Mouse (Mus musculus) neural tube, embryonic 10.5 days (tissue): ENCODE data around the gene Nucb1.
"Not testable (repeated sequence)": the region's sequence is repeated elsewhere in the genome, so short reads cannot be mapped to it uniquely, and the experiment has no call there.

ENCODE experiments used
- DNase-seq: peaks from one replicate; pipeline ENCODE4 v3.0.0-alpha.2; 2017; ENCODE audit warnings: low spot score; ENCODE audit errors: extremely low spot score

Nucb1 gene

DNA sequence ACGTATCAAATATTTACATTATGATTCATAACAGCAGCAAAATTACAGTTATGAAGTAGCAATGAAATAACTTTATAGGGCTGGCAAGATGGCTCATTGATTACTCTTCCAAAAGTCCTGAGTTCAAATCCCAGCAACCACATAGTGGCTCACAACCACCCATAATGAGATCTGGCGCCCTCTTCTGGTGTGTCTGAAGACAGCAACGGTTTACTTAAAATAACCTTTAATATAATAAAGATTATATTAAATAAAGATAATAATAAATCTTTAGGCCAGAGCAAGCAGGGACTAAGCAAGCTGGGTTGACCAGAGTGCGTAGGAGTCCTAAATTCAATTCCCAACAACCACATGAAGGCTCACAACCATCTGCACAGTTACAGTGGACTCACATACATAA lies 47.3 kb downstream of the Nucb1 start:
- DNase-seq, result not testable (repeated sequence)

DNA sequence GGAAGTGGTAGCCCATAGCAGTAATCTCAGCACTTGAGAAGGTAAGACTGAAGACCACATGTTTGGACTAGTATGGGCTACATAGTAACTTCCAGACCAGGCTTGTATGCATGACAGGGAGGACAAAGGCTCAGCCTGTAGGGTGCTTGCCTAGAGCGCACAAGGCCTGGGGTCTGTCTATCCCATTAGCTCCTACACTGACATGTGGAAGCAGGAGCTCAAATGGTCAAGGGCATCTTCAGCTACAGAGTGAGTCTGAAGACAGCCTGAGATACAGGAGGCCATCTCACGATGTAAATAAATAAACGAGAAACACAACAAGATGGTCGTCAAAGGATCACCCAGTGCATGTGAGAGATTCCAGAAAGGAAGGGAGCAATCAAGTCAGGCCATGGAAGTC lies 47.9 kb downstream of the Nucb1 start:
- no peak for DNase-seq

DNA sequence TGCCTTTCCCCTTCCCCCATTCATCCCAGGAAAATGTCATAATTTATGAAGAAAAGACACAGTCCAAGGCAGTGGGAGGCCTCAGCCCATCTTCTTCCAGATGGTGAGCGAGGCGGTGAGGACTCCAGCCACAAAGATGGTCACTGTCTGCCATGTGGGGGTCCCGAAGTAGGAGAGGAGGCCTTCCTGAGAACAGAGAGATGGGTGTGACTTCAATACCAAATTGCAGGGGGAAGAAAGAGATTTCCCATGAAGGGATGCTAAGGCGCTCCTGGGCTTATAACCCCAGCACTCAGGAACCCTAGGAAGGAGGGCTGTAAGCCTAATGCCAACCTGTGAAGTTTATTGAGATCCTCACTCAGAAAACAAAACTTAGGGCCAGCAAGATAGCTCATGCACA lies 48.4 kb downstream of the Nucb1 start:
- DNase-seq, result no peak

DNA sequence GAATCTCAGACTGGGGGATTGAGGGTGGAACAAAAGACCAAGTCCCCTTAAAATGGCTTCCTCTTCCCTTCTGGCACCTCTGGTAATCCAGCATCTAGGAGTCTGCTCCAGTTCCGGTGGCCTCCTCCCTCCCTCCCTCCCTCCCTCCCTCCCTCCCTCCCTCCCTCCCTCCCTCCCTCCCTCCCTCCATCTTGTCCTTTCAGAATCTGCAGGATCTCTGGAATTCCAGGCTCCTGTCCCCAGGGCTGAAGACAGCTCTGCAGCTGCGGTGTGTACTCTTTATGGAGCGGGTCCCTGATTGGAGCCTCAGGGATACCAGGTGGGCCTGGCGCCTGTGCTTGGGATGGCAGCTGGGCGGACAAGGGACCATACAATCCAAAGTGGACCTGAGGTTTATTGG lies 48.9 kb downstream of the Nucb1 start:
- DNase-seq, result no peak

DNA sequence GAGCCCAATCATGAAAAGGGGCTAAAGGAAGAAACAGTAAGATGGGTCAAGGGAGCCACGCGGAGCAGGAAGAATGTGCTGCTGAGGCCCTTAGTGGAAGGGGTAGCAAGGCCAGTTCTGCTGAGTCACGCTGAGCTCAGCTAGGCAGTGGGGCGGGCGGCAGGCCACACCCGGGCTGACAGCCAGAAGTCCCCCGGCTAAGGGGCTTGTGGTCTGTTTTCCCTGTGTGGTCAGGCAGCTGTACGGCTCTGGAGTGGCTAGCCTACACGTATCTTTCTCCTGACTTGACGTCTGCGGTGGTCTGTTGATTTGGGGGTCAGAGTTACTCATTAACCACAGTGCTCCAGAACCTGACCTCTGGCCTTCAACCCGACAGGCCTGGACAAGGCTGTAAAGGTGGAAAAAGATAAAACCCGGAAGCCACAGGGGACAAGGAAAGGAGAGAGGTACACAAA lies 49.3 kb downstream of the Nucb1 start:
- DNase-seq, result no peak

DNA sequence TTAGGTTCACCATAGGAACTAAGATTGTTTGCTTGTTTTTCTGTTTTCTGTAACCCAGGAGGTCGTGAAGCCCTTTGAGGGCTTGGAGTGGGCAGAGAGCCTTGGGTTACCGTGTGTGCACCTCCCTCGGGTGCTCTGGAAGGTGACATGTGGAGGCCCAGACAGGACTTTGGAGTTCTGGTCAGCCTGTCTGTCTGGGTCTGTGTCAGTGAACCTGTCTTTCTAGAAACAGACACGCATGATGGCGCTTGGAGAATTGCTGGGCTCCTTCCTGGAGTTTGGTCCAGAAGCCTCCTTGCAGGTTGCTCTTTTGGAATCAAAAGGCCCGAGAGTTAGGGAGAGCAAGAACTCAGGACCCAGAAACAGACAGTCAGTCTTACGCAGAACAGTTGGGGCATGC lies 49.8 kb downstream of the Nucb1 start:
- DNase-seq, result no peak

DNA sequence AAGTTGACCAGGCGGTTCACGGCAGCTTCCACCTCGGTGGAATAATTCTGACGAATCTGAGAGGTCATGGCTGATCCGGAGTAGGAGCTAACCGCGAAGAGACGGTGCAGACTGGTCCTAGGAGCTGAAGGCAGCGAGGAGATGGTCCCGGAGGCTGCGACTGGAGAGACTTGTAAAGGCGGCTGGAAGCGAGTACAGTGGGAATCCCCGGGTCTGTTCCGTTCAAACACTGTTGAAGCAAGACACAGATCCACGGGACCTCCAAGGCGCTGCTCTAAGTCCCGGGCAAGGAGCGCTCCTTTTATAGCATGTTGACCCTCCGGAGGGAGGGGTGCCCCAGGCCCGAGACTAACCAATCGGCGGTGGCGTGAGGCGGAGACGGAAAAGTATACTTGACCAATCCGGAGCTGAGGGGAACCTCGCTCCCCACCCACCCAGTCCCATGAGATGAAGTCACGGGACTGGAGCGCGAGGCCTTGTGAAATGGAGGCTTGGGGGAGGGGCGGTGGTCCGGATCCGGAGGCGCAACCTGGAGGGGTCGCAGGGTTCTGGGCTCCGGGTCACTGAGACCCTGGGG lies 50.6 kb downstream of the Nucb1 start, which contains the start of gene Ftl1:
TSS of gene Ftl1 (minus strand) at position 321 of the 577 bp plus-strand sequence.
- peak; percentile 97 for DNase-seq

DNA sequence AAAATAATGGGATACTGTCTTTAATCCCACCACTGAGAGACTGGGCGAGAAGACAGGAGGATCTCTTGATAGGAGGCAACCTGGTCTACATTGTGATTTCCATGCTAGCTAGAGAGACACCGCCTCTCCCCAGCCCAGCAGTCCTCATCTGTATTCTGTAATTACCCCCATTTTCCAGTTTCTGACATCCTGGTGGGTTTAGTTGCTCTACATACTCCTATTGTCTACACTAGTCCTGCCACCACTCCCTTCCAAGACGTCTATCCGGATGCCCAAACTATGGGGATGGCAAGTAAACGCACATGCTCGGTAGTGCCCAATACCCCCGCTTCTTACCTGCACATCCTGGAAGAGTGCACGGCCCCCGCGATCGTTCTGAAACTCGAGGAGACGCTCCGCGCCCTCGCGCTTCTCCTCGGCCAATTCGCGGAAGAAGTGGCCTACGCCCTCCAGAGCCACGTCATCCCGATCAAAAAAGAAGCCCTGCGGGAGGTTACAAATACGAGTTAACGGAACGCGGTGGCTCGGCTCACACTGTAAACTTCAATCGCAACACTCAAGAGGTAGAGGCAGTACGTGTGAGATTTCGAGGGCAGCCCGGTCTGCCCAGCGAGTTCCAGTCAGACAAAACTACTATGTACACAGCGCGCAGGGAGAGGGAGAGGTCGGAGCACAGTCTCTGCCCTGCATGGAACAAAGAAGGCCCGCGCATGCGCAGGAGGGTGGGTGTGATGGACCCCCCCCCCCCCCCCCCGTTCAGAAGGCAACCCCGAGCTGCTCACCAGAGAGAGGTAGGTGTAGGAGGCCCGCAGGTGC lies 51.2 kb downstream of the Nucb1 start:
- peak; percentile 89 for DNase-seq

DNA sequence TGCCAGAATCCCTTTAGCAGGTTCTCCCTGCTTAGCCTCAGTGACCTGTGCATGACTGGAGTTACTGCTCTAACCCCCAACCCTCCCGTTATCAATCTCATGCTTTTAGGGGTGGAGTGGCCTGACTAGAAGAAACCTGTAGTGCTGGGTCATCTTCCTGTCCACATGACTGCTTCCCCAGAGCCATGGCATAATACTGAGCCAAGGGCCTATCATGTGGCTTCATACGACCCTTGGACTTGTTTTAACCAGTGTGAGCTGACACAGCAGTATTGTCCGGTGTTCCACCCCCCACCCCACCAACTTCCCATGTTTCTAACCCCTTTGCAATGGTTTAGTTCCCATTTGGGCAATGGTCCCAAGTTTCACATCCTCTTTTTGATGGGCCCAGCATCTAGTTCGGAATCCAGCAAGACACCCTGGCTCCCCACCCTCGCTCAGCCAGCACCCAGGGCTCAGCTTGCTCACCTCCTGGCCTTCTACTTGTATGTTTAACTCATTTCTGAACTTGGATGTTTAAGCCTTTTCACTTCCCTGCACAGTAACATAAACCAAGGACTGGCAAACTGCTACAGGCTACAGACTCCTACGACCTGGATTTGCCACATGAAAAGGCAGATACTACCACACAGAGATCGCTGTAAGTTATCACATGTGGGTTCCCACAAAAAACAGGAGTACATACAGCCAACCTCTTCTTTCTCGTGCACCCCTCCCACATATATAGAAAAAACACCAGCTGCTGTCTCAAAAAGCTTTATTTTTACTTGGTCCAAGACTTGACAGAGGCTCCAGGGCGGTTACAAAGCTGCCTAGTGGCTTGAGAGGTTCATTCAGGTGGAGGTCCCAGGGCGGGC lies 52.8 kb downstream of the Nucb1 start:
- DNase-seq, result peak; percentile 42

DNA sequence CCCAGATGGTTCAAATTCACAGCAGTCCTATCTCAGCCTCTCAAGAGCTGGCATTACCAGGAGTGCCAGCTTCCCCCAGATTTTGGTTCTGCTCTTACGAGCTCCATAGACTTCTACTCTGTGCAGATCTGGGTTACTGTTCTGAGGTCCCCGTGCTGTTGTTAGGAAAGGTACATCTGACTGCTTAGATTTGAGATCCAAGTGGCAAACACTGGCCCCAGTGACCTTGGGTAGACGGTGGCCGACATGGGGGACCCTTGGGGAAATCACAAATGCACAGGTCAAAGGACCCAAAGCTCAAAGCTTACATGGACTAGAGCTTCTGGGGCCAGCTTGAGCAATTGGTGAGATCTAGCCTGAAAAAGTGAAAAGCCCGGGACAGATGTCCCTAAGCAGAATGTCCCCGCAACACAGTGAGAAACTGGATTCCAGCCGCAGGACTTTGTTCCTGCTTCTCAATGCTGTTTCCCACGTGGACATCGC lies 53.4 kb downstream of the Nucb1 start:
- DNase-seq, result no peak

DNA sequence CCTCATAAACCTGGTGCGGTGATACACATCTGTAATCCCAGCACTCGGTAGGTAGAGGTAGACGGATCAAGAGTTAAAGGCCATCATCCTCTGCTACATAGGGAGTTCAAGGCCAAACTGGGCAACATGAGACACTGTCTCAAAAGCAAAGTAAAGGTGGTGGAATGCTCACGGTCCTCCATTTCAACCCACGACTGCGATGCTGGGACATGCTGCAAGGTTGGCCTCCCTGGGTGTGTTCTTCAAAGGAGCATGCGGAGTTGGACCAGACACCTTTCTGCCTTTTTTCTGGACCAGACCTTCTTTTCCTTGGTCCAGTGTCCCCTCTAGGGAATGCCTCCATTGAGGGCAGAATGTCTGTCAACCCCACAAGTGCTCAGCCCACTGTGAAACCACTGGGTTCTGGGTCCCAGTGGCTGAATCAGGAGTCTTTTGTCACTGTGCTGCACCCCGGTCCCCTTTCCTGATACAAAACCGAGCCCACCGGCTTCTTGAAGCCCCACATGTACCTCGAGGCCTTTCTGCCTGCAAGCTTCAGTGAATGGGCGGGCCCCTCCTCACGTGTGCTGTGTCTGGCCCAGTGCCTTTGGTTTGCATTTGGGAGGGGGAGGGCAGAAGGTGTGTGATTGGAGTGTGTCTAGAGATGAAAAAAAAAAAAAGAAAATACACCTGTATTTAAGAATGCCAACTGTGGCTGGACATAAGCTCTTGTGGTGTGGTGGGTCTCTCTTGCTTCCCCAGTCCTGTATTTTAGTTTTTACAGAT lies 54.1 kb downstream of the Nucb1 start:
- DNase-seq, result no peak

DNA sequence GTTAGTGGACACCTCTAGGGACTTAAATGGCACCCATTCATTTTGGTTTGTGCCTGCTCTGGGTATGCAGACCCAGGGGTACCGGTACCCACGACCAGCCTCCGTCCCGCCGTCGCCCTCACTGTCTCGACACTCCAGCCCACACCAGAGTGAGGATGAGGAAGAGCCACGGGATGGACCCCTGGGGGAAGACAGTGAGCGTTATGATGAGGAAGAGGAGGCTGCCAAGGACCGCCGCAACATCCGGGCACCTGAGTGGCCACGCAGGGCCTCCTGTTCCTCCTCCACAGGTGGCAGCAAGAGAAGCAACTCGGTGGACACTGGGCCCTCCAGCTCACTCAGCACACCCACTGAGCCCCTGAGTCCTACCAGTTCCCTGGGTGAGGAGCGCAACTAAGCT lies 55.2 kb downstream of the Nucb1 start:
- no peak for DNase-seq

DNA sequence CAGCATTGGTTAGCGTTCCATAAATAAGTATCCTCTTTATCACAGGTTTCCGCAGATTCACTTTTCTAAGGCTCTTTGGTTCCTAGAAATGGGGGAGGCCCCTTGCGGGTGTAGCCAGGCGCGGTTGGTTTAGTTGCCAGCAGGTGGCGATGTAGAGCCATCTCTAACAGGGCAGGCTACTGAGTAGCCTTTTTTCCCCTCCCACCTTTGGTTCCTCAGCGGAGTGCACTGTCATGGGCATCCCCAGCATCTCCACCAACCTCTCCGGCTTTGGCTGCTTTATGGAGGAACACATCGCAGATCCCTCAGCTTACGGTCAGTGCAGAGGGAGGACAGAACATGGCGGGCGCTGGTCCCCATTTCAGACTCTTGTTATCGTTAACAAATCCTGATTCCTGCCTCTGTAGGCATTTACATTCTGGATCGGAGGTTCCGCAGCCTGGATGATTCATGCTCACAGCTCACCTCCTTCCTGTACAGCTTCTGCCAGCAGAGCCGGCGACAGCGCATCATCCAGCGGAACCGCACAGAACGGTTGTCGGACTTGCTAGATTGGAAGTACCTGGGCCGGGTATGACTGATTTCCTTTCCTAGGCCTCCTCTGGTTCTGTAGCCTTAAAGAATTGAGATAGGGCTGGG lies 58.7 kb downstream of the Nucb1 start:
- DNase-seq, result peak; percentile 83

DNA sequence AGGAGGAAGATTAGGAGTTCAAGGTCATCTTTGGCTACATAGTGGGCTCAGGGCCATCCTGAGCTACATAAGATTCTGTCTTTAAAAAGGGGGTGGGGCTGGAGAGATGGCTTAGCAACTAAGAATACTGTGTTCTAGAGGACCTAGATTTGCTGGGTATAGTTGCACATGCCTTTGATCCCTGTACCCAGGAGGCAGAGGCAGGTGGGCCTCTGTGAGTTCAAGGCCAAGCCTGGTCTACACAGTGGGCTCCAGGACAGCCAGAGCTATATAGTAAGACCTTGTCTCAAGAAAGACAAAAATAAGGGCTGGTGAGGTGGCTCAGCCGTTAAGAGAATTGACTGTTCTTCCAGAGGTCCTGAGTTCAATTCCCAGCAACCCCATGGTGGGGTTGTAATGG lies 60.2 kb downstream of the Nucb1 start:
- DNase-seq, result no peak

DNA sequence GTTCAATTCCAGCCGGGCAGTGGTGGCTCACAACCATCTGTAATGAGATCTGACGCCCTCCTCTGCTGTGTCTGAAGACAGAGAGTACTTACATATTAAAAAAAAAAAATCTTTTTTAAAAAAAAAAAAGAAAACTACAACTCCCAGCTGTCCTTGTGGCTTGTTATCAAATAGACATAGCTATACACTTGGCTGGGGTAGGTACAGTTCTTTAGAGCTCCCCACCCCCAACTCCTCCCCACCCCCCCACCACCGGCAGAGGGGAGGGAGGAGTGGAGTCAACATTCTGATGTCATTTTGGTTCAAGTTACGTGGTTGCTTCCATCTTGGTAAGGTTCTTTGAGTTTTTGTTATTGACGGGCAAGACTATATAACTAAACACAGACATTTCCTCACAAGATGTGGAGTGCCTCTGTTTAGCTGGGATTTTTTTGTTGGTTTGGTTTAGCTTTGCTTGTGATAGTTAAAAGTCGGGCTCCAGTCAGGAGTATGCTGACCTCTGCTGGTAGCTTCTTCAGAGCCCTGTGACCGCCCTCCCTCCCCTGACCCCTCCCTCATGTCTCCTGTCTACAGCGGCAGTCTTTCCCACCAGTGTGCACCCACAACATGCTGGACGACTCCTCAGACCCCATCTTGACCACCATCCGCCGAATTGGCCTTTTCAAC lies 62.7 kb downstream of the Nucb1 start:
- DNase-seq, result no peak

DNA sequence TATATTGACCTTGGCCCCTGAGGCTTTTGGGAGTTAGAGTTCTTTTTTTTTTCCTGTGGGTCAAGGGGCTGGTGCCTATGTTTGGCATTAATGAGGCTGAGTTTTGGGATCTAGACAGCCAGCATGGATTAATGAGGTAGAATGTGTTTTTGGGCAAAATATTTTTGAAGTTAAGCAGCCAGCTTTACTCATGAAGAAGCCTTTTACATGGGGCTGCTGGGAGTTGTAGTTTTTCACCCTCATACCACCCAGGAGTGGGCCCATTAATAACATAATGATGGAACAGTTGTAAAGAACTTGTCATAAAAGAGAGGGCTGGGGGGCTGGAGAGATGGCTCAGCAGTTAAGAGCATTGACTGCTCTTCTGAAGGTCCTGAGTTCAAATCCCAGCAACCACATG lies 63.6 kb downstream of the Nucb1 start:
- DNase-seq, result no peak

DNA sequence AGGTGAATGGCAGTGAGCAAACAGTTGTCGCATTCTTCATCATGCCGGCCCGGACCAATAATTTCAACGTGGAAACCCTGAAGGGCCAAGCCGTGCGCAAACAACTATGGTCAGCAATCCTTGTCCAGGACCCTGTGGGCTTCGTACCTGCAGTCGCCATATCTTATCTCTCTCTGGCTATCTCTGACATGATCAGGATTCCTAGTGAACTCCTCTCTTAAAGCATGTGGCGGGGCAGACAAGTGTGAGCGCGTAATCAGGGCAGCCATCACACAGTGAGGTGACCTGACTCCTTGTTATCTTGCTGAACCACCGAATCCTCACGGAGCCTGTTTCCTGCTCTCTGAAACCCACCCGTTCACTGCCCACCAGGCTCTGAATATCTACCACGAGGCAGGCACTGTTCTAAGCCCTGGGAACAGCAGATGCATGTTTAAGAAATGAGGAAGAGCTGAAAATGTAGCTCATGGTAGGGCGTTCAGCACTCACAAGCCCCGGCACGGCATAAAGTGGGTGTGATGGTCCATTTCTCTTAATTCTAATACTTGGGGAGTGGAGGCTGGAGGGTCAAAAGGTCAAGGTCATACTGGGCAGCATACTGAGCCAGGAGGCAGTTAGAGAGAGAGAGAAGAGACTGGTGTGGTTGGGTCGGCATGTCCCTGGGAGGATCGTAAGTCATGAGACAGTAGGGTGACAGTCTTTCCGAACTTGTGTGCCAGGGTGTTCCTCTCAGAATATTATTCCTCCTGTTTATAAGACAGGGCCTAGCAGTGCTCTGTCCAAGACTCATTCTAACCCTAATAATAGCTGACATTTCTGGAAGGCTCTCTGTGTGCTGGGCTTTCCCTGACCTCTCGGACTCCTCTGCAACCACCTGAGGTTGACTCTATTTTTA lies 66.4 kb downstream of the Nucb1 start:
- no peak for DNase-seq
